8 mouse cellular contexts compared by ENCODE assay signal in genomic region chr11:87662407-87662806, GRCm38 (mm10). TPM values are rescaled to one million over a fixed set of nuclear protein-coding genes. Genes with fewer than 3 reads are reported as not detected.
DNase-seq lines count a peak whose midpoint lies in the region; ATAC-seq lines count a peak whose summit lies in the region.

Rnf43 (plus strand) TSS chr11:87662722.

- H3K4me2 ChIP-seq in hindbrain, embryonic 14.5 days (replicated peaks), result peak within 1 kb of the TSS; percentile 61

- peak within 1 kb of the TSS; percentile 28 for H3K4me3 ChIP-seq in hindbrain, embryonic 14.5 days (replicated peaks; ENCODE audit: low read length)

- H3K9ac ChIP-seq in hindbrain, embryonic 14.5 days, result 0 out of 2 replicates have a peak within 1 kb of the TSS, but pooled peaks have one; percentile 12

- no peaks in the 10 kb centered on the region for H3K9me3 ChIP-seq in hindbrain, embryonic 14.5 days (ENCODE audit: control insufficient read depth, low read length)

- H3K27me3 ChIP-seq in hindbrain, embryonic 14.5 days (ENCODE audit: control insufficient read depth, insufficient read depth, low read length), result peaks cover 24% of the 10 kb centered on the region

- DNase-seq in R1 (ENCODE audit: low read depth, low spot score), result peak; percentile 92
- peak; percentile 91 to 94 for DNase-seq in cerebellum, postnatal 25 days
- DNase-seq in frontal cortex, postnatal 25 days (ENCODE audit: low spot score in 2 of 2), result peak; percentile 75 to 78
- DNase-seq in hindbrain, embryonic 14.5 days (ENCODE audit: low spot score), result peak; percentile 89
- peak; percentile 77 to 84 for DNase-seq in layer of hippocampus, postnatal 36 days
- DNase-seq in lung, postnatal 36 days, result peak; percentile 96
- DNase-seq in retina, postnatal 1 day, result peak; percentile 88
- DNase-seq in urinary bladder, adult 18-20 months (ENCODE audit: low spot score in 2 of 2), result peak; percentile 83

- no peaks in the 10 kb centered on the region for H3K36me3 ChIP-seq in hindbrain, embryonic 14.5 days (replicated peaks; ENCODE audit: control insufficient read depth, insufficient read depth)

- WGBS in hindbrain, embryonic 14.5 days, result 0% methylated on average over 8 of the region's 8 CpGs

- ATAC-seq in hindbrain, embryonic 14.5 days (ENCODE audit: low FRiP score), result no peak

- H3K27ac ChIP-seq in hindbrain, embryonic 14.5 days, result no peak within 1 kb of the TSS

- no peaks in the 10 kb centered on the region for H3K4me1 ChIP-seq in hindbrain, embryonic 14.5 days (replicated peaks; ENCODE audit: control insufficient read depth, insufficient read depth, low read length)

RNA-seq across cellular contexts. Expression of gene Rnf43, which starts in this region (rescaled TPM):
- polyA plus RNA-seq in hindbrain, embryonic 14.5 days (2014; fragmentation: Nextera tagmentation; extraction: Ambion mirVana), result 0.83 and 0.84 TPM in 2 replicates
- total RNA-seq in layer of hippocampus, postnatal 36 days (2021), result 1 to 10 TPM; 2.0 to 2.6 TPM

Comparison
In these comparisons a context has a peak if more than half of its experiments do, and no peak if none do; other contexts are left out.
1. Peak in DNase-seq, H3K4me3 ChIP-seq, H3K9ac ChIP-seq and H3K4me2 ChIP-seq in hindbrain, embryonic 14.5 days; RNA of the gene not detected or under 1 TPM.